Mouse (Mus musculus): ENCODE data around the gene Slc25a54.
A peak's percentile ranks its signal among the peaks of the same experiment; 100 is the strongest.

Slc25a54 gene

DNA sequence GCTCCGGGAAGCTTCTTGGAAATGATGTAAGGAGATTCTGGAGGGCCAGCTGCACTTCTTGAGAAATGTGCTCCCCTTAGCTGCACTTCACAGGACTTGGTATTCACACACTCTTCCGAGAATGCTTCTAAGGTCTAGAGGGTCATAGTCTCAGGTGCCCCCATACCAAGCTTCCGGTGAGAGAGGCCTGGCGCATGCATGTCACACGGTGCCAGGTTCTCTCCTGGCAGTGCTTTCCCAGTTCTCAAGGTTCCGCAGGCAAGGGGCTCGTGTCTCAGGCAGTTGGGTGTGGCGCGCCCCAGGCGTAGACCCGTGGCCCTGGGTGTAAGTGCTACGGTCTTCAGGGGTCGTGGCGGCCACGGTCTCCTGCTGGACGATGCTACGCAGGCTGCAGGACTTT is at the start of gene Slc25a54:
TSS of gene Slc25a54 (plus strand) at position 301 of the 400 bp plus-strand sequence.
- DNase-seq, result no peak

DNA sequence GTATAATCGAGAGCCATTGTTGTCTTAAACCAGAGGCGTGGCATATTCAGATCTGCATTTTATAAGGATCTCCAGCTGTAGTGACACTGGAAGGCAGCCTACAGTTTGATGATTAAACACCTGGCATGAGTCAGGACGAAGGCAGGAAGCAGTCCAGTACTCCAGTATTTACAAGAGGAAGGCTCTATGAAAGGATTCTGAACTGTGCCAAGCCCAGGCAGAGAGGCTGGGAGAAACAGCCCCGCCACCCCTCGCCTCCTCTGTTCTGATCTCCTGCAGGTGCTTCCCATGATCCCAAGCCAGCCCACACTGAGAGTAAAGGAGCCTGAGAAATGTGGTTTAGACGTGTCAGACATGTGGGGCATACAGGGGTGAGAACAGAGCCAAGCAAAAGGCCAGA is 49.5 kb upstream of the Slc25a54 start:
- DNase-seq, result no peak

DNA sequence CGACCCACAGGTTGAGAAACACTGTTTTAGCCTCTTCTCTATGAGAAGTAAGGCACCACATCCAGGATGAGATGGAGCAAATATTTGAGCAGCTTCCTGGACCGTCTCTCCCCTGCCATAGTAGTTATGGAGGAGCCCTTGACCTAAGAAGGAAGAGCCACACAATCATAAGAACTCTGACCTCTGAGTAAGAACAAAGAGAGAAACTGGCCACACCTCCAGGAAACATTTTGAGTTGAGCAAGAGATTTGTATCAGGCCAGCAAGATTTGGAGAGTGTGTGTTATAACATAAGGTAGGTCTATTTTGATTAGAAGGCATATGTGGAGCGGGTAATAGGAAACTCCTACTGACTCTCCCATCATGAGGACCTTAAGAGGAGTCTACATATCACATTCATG is 48.6 kb upstream of the Slc25a54 start:
- DNase-seq, result no peak

DNA sequence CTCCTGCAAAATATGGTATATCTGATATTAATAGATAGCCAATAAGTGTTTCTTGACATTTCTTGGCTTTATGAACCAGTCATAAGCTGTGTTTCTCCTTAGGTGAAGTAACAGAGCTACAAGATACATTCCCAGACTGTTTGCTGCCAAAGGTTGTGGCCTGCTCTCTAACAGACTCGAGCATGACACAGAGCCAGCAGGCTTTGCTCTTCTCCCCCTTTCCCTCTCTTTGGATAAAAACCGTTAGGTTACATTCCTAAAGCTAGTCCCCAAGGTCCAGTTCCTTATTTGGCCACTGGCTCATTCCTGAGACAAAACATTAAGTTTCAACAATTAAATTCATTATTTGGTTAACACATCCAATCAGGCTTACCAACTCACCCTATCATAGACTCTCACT is 48.0 kb upstream of the Slc25a54 start:
- DNase-seq, result no peak

DNA sequence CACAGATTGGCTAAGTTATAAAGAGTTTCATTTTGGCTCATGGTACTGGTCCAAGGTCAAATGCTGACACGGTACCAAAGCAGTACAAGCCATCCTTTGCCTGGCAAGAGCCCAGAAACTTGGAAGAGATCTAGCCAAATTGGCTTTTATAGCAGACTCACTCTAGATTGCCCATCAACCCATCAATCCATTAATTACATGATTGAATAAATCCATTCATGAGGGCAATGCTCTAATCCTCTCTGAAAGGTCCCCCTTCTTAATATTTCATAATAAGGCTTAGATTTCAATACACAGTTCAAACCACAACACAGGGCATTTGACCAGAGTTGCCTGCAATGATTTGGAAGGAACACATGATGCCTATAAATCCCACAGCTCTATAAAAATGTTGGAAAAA is 45.9 kb upstream of the Slc25a54 start:
- no peak for DNase-seq

DNA sequence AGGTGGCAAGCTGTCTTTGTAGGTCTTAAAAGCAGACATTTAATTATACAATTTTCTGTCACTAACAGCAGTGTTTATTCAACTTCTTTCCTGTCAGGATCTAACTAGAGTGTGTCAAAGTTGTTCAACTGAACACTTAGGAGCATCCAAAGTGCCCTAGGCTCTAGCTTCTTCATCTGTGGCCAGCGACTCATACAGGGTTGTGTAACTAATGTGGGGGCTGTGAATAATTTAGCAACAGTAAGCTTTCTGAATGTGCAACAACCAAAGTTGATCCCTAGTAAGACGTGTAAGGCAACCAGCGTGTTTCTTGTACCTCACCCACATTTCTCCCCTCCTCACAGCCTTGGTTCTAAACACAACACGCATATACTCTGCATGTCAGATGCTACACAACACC is 39.4 kb upstream of the Slc25a54 start:
- DNase-seq, result no peak

DNA sequence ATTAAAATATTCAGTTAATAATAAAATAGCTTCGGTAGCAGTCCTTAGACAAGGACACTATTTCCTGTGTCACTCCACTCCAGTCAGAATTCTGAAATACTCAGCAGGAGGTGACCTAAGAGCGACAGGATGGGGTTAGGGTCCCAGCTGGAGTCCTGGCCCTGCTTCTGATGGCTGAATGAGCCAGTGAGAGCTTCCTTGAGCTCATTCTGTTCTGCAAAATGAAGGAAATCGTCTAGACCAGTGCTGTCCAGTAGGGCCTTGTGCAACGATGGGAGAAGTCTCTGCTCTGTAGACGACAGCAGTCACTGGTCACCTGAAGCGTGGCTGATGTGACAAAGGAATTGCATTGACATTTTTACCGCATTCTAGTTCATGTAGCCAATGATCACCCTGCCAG is 36.9 kb upstream of the Slc25a54 start:
- no peak for DNase-seq

DNA sequence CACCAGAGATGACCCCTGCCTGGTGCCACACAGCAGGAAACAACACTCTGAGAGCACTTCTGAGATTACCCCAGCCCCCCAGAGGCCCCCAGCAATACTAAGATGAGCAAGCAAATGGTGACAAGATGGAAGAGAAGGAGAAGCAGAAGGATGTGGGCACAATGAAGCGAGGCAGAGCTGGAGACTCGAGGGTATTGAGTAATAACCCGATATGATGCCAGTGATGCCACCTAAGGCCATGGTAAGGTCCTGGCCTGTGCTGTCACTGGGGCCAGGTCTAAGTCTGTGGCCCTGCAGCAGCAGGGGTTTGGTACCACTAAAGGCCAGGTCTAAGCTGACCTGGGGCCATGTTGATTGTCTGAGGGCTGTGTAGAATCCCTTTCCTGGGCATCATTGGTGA is 33.8 kb upstream of the Slc25a54 start:
- no peak for DNase-seq

DNA sequence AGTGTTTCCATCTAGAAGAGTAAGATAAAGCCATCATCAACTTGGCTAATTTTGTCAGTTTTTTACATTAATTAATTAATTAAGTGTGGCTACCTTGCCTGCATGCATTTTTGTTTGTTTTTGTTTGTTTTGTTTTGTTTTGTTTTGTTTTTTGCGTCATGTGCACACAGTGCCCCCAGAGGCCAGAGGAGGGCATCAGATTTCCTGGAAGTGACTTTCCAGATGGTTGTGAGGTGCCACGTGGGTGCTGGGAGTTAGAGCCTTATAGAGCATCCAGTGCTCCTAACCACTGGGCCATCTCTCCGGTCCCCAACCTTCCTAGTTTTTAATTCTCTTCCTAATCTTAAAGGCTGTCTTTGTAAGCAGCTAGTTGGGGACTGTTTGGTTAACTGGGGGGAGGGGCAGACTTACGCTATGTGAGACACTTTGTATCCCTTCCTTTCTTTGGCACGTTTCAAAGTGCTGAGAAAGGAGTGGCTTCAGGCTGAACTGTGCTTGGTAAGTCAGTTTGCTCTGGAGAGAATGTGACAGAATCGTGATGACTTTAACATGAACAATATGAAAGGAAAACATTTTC is 32.5 kb upstream of the Slc25a54 start:
- no peak for DNase-seq

DNA sequence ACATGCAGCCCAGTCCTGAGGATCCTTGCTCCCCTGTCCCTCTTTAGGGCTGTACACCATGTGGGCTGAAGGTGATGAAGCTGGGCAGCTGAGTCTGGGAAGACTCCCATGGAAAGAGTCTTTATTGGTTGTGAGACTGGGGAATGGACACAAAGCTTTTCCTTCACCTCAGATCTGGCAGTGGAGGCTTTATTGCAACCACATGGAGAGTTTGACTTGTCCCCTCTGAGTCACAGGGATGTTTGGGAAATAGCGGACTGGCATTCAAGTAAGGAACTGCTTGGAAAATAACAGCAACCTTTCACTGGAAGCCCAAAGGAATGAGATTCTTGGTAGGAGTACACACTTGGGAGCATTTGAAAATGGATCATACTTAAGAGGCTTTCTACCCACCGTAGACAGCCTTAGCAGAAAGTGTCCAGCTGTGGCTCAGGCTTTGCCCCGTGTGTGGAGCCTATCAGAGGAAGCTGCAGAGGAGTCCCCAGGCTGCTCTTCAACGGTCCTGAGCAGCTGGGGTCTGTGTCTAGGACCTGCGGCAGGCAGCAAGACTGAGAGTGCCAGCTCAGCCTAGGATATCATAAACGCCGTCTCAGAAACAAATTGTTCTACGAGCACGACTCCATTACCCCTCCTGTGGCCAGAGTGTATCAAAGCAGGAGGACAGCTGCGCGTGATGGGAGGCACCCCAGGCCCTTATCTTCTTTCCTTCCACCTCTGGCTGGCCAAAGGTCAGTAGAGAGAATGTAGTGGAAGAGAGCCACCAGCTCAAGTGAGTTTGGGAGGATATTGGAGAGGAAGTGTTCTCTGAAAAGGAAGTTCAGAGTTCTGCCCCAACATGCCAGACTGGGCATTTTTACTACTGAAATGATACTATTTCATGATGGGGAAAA is 29.0 kb upstream of the Slc25a54 start:
- no peak for DNase-seq

DNA sequence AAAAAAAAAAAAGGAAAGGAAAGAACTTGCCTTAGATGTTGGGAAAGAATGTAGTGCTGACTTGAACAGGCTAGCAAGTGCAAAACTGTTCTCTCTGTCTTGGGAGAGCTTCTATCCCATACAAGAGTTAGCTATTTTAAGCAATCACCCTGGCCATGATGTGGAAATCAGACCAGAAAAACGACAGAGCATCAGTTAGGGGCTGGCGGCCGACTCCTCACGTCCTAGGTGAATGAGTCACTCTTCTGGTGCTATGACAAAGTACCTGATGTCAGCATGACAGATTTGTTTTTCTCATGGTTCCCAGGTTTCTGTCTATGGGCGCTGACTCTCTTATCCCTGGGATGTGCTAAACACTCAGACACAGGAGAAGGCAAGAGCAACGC is 28.3 kb upstream of the Slc25a54 start:
- no peak for DNase-seq

DNA sequence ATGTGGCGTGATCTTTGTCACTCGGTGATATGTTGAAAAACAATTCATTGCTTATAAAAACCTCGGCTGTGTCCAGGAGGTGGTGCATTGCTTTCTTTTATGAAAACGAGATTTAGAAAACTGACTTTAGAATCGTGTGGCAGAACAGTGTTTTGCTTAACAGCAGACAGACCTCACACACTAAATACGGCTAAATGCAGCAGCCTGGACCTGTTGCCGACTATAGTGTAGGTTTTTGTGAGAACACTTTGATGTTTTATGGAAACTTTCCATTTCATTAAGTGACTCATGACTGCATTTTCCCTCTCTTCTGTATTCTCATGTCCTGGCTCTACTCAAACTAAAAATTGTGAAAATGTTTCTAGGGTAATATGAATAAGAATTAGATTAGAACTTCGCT is 20.4 kb upstream of the Slc25a54 start:
- no peak for DNase-seq

DNA sequence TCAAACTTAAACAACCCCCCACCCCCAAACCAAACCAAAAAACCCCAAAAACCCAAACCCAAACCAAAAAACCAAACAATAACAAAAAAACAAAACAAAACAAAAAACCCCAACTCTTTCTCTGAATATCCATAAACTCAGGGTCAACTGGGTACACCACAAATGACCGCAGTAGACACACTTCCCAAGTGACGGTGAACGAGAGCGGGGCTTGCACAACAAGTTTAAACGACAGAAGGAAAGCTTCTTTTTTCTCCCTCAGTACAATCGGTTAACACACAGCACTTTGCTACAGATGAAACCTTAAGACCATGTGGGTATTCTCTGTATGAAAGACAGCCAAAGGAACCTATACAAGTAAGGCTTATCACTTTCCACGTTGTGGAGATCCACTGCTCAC is 17.9 kb upstream of the Slc25a54 start:
- DNase-seq, result no peak

DNA sequence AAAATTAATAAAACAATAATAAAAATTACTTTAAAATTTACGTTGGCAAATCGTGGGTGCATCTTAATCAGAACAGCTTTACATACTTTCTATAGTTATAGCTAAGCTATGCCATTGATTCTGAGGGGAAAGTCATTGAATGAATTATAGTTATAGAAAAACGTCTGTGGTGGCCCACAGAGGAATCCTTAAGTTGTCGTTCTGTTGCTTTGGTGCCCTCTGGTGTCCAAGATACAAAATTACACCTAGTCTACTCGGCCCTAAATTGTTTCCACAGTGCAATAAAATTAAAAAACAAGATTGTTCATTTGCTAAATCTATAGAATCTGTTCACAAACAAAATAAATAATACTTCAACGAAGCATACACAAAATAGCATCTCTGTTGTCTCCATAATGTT is 17.3 kb upstream of the Slc25a54 start:
- no peak for DNase-seq

DNA sequence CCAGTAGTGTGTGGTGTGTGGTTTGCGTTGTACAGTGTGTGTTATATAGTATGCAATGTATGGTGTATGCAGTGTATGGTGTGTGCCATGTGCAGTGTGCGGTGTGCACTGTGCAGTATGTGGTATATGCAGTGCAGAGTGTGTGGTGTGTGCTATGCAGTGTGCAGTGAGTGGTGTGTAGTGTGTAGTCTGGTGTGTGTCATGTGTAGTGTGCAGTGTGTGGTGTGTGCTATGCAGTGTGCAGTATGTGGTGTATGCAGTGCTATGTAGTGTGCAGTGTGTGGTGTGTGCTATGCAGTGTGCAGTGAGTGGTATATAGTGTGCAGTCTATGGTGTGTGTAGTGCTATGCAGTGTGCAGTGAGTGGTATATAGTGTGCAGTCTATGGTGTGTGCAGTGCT is 4.1 kb downstream of the Slc25a54 start:
- no peak for DNase-seq

DNA sequence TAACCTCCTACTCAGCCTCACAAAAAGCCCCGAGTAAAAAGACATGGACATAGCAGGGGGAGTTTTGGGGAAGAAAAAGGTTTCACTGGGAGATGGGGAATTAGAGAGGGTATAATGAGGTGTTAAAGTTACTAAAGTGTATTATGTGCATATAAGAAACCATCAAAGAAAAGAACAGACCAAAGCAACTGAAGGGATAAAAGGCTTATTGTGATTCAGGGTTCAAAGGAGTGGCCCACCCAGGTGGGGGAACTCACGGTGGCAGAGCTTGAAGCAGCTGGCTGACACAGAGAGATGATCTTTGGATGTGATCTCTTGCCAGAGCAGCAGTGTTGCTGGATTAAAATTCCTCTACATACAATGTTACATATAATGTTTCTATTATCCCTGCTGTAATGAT is 8.2 kb downstream of the Slc25a54 start:
- no peak for DNase-seq

DNA sequence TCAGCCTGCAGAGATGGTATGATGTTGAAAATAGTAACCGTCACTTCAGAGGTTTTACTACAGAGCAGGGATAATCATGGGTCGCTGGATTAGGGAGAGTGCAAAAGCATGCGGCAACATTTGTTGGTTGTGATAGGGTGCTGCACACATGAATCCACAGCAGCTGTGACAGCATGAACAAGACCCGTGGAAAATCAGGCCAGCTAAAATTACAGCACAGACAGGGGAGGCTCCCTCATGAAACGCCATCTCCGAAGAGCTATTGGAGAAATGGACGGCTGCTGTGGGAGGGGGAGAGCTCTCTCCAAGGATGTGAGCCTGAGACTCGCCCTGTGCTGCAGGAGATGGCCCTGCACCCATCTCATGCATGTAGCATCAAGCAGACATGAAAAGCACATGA is 24.4 kb downstream of the Slc25a54 start:
- DNase-seq, result no peak

DNA sequence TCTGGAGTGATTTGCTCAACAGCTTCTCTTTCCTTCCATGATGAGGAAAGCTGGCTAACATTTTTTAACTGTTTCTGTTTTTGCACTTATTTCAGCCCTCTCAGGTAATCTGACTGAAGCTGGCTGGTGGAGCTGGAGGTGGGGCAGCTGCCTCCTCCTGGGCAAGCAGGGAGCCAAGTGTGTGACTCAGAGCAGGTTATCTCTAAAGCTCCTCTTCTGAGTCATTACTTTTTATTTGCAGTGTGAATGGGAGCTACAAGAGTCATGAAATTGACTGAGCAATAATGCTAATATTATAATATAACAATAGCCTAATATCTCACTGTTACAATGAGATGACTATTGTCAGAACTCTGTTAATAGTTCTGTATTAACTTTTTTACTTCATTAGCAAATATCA is 36.9 kb downstream of the Slc25a54 start:
- DNase-seq, result no peak

DNA sequence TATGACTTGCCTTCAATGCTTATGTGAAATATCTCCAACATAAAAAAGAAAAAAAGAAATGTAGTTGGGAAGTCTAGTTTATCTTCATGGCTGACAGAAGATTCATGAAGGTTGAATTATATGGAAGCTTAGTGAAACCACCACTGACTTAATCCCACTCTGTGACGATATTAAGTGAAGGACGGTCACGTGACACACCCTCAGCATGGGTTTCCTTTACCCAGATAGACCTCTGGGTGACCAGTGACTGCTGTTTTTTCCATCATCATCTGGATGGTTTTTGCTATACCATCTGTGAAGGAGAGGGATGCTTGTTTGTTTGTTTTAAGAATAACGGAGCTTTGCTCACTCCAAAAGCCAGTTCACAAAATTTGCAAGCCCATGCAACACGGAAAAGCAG is 39.3 kb downstream of the Slc25a54 start:
- no peak for DNase-seq

DNA sequence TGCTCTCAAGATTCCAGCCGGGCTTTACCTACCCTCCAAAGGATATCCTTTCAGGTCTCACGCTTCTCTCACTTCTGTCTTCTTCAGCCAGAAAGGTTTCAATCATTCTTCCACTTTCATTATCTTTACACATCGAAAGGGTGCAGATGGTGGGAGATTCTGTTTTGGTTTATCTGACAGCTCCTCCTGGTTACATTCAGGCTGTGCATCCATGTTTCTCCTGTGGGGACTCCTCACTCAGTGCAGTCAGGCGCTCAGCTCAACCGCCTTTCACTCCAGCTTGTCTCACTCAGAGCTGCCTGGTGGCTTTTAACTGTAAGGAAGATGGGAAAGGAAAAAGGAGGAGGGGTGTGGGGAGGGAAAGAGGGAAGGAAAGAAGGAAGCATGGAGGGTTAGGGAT is 39.7 kb downstream of the Slc25a54 start:
- no peak for DNase-seq

DNA sequence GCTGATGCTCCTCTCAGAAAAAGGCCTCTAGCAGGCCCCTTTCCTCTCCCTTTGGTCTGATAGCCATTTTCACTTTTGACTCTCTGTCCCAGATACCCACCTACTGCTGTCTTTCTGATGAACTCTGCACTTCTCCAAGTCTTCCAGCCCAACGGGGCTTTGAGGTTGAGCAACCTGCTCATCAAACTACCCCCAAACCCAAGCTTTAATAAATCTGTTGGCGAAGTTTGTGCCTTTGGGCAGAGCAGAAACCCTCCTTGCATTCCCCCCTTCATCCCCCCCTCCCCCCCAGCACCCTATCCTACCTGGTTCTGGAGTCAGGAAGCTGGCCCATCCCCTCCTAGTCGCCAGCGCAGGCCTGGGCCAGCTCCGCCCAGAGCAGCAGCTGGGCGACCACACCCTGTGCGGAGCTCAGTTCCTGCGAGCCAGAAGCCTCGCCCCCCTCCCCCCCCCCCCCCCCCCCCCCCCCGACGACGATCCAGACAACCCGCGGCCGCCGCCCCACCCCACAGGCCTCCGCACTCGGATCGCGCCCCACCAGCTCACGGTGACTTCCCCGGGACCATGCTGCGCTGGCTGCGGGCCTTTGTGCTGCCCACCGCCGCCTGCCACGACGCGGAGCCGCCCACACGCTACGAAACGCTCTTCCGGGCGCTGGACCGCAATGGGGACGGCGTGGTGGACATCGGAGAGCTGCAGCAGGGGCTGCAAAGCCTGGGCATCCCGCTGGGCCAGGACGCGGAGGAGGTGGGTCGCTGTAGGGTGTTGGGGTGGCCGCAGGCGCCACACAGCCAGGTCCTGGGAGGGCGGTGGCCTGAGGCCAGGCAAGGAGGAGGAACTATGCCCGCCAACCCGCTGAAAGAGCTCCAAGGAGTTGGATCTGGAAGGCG is 42.6 kb downstream of the Slc25a54 start, which contains the start of gene Slc25a24:
TSS of gene Slc25a24 (plus strand) at position 509 of the 890 bp plus-strand sequence.
- DNase-seq, result peak; percentile 42

DNA sequence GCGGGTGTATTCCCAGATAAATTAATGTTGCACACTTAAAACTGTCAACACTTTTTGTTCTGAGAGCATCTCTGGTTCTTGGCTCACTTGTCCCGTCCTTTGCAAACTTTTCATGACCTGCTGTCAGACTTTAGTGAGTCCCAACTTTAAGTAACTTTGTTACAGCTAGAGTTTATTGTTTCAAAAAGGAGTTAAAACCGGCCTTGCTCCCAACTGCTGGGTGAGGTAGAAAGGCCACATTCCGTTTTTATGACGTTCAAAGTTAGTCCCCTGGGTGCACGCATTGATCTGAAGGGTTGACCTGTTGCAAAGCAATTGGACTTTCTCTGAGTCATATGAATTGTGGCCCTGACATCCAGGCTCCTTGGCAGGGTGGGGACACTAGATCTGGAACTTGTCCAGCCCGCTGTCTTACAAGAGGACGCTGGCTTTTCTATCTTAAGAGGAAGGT is 43.3 kb downstream of the Slc25a54 start:
- DNase-seq, result no peak

DNA sequence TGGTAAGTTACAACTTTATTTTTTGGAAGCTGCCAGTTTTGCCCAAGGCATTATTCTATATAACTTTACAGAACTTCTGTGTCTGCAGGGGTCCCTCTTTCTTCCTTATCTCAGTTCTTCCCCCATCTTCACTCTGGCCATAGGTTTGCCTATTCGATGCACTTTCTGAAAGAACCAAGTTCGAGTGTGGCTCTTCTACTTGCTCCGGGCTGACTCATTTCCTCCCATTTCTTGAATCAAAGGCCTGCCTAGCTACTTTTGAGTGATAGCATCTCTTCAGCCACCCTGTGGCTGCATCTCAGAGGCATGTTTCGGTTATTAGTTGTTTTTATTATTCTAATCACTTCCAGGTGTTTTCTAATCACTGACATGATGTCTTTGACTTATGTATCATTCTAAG is 43.8 kb downstream of the Slc25a54 start:
- DNase-seq, result no peak

DNA sequence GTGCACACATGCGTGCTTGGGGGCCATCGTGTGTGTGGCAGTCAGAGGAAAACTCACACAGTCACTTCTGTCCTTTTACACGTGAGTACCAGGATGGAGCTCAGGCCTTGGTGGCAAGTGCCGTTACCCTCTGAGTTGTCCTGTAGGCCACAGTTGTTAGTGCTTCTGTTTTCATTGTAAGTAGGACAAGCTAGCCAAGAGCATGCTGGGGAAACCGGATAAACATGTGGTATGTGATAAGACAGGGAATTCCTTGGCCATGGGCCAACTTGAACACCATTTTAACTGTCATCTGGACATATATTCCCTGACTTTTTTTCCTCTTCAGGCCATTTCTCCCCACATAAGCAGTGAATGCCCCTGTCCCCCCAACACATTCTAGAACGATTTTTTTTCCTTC is 45.3 kb downstream of the Slc25a54 start:
- no peak for DNase-seq

Data from right cerebral cortex, postnatal 25 days (tissue).